Mouse (Mus musculus): ENCODE measurements around the gene Atg4a-ps.

Gene Atg4a-ps

DNA sequence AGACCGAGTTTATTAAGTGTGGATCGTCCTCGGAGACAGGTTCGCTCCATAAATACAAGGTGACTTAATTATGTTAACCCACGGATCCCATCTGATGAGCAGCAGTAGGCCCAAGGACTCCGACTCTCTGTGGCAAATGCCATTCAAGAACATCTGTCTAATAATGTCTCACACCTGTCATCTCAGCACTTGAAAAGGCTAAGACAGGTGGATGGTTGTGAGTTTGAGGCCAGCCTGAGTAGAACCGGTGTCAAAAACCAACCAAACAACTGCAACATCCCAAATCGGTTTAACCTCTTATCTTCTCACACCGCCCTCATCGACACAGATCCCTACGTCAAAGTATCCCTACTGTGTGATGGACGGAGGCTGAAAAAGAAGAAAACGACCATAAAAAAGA, 20.7 kb downstream of the Atg4a-ps start:
- no peak for DNase-seq

DNA sequence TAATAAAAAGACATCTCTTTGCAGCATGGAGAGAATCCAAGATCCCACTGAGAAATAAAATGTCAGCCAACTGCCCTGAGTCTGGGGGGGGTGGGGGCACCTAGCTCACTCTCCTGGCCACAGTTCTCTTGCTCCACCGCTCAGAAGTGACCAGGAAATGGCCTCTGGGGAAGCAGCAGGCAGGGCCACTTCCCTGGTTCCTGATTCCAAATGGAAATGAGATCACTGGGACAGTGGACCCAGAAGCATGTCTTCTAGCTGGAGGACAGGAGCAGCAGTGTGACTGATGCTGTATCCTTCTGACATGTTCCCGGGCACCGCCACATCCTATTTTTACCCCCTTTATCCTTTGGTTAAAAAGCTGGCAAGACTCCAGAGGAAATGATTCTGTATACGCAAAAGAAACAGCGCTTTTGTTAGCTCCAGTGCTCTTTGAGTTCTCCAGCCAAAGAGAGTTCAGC, 21.2 kb downstream of the Atg4a-ps start:
- peak; percentile 58 for DNase-seq

DNA sequence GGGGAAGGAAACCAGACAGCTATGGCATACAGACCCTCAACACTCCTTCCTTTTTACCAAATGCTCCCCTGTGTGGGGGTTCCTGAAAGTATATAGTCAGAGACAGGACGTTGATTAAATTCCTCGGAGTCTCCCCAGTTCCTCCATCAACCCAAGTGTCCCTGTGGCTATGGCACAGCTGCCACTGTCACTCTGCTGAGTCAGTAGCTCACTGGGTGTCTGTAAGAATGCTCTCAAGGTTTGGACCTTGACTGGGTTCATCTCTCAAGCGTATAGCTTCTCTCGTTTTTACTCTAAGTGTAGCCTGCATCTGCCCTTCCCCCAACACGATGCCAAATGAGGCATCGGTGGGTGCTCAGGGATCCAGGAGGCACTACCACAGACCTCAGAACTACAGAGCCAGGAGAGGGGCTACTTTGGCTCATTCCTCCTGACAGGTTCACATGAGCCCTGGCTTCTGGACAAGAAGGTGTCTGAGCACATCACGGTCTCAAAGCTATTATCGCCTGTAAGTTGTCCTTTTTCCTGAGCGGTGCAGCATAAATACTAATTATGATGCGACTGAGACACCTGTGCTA, 21.9 kb downstream of the Atg4a-ps start:
- DNase-seq, result peak; percentile 24

DNA sequence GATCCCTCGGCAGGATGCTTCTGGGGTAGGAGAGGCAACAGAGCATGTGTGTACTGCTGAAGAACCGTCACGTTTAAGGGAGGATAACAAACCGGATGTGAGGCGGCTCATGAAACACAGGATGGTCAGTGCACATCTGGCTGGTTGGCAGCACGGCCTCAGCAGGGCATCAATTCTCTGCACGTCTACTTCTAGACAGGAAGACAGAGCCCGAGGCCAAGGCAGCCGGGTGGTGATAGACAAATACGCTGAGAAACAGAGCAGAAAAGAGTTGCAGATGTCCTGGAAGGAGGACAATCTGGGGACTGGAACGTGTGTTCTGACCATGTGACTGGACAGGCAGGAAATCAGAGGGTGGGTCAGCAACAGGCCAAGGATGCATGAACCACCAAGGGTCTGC, 25.8 kb downstream of the Atg4a-ps start:
- DNase-seq, result no peak

DNA sequence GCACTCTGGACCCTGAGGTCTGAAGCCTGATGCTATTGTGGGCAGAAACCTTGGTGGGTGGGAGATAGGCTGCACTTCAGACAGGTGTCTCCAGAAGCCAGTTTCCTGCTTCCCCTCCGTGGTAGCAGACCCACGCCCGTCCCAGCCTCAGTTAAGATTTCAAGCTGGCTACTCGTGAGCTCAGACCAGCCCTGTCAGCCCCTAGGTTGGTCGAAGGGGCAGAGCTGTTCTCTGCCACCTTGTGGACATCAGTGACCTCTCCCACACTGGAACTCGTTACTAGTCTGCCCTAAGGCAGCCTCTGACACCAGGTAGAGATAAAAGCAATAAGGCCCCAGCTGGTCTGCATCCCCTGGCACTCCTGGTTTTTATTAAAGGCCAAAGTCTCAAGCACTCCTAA, 28.9 kb downstream of the Atg4a-ps start:
- DNase-seq, result no peak

DNA sequence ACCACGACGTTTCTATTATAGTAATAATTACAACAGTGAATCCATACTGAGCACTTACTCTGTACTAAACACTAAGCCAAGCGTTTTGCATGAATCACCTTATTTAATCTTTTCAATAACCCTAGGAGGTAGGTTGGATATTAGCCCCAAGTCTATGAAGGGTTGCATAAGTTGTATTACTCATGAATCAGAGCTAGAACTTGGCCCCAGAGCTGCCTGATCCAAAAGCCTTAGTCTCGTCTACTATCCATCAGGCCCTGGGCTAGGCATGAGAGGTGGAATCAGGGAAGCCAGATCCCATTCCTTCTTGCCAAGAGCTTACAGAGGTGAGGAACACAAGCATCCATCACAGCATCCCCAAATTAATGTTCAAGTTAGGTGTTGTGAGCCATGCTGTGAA, 30.2 kb downstream of the Atg4a-ps start:
- no peak for DNase-seq

DNA sequence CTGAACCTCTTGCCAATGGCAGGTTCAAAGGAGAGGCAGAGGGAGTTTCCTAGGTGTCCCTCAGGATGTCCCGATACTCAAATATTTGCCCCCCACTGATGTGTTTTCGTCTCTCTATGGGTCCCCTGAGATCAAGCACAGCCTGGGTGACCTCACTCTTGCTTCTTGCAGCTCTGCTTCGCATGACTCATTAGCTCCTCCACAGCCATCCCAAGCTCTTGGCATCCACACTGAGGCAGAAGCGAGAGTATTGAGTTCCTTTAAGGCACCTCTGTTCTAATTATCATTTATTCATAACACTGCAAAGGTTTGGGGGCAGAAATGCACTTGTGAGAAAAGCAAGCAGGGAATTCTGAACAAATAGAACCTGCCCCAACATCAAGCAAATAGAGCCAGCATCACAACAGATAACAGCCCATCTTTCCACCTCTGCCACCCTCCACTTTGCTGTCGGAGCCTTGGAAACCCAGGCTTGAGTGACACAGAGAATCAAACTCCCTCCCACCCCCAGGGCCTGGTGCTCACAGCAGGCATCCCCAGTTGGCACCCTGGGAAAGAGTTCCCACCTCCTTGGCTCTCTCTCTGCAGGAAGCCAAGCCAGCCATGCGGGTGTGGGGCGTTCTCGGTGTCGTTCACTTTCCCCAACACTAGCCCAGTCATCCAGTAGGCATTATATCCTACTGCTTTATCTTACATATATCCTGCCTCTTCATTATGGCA, 33.1 kb downstream of the Atg4a-ps start:
- DNase-seq, result no peak

DNA sequence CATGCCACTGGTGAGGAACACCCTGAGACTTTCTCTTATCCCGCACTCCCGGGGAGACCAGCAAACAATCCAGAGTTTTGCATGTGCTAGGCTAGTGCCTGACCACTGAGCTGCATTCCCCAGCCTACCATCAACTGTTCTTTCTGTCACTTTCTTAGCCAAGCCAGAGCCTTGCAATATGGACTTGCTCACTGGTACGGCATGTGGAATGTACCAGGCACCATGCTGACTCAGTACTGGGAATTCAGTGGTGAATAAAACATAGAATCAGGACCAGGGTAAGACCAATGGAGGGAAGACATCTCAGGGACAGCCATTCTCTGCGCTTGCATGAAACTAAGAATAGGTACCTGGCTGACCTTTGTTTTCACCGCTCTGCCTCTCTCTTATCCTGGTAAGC, 35.6 kb downstream of the Atg4a-ps start:
- no peak for DNase-seq

DNA sequence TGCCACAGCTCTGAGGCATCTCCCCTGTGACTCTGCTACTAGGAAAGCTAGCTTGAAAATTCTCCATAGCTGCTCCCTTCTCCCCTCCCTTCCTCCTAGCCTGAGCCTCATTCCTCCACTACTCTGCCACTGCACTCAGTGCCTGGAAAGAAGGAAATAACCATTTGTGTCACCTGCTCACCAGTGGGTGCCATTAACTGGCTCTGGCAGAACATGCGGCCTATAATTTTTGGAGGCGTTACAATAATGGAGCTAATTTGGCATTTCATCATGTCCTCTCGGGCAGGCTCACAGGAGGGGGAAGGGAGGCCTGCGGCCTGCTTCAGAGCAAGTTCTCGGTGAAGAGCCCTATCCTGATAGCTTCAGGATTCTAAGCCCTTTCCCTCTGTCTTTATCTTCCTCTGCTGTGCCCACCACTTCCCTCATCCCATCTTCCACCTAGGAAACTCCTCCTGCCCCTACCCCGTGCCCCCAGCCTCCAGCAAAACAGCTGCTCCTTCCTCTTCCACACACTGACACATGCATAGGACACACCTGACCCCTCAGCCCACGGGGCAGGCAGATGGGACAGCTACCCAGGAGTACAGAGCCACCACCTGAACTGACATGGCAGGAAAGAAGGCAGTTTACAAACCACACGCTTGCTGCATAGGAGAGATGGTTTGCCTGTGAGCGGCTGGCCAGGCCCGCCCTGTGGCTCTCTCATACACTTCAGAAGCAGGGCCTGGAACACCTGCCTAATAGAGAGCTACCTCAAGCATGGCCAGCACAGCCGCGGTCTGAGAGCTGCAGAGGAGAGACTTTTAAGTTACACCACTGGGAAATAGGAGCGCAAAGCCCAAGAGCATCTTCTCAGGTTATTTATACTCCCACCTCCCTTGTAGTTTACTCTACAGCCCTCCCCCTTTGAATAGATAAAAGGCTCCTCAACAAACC, 38.9 kb downstream of the Atg4a-ps start:
- DNase-seq, result peak; percentile 58

DNA sequence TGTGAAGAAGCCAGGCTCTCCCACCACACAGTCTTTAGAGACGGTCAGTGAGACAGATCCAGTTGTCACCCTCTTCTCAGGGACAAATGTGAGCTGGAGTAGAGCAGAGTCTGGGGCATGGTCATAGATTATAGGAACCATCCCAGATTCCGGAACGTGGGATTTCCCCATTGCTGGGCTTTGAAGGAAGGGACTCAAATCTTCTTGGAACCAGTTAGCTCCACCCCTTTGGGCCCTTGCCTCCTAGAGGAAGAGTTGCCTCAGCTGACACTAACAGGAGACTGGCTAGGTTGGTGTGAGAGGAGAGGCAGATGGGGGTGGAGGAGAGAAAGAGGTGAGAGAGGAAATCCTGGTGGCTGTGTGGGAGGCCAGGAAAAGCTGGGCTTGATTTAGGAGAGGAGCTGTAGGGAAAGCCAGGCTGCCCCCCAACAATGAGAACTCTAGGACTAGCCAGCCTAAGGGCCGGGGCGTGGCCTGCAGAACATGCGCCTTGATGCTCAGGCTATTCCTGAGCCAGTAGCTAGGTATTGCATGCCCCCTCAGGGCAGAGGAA, 39.7 kb downstream of the Atg4a-ps start:
- DNase-seq, result no peak

DNA sequence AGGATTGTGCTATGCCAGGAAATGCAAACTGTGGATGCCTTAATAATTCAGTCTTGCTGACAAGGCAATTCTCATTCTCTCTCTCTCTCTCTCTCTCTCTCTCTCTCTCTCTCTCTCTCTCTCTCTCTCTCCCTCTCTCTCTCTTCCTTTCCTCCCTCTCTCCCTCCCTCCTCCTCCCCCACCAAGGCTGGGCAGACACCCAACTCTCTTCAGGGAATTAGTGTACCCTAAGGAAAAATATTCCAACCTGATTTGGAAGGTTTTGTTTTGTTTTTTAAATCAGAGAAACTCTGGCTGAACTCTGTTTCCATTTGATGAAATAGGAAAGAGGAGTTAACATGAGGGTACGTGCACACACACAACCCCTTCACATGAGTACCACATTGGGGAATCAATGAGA, 44.3 kb downstream of the Atg4a-ps start:
- DNase-seq, result no peak

DNA sequence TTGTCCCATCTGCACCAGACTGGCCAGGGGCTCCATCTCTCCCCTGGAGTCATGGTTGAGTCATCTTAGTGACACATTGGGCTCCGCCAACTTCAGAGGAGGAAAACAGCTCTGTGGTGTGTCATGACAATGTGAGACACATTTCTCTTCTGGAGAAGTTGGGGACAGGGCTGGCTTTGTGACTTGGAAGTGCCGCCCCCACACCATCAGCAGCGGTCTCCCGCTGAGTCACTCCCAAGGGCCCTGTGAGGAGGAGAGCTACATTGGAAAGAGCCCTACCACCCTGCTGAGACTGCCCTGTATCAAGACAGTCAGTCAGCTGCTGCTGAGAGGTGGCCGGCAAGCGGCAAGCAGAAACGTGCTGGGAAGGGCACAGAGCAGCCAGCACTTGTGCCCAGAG, 44.9 kb downstream of the Atg4a-ps start:
- DNase-seq, result no peak

DNA sequence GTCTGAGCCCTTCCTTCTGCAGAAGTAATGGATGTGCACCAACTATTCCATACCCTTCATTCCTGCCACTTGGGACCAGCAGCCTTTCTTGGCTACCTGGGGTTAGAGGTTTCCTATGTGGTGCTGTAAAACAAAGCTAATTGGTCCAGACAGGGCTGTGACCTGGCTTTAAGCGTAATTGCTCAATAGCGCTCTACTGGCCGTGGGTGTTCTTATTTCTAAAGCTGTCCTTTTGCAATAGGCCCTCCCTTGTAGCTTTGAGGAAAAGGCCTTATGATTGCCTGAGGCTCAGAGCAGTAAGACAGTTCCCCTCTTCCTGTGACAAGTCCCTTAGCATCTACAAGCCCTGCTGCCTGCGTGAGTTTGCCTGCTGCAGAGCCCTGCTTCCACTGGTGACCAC, 48.3 kb downstream of the Atg4a-ps start:
- DNase-seq, result no peak

DNA sequence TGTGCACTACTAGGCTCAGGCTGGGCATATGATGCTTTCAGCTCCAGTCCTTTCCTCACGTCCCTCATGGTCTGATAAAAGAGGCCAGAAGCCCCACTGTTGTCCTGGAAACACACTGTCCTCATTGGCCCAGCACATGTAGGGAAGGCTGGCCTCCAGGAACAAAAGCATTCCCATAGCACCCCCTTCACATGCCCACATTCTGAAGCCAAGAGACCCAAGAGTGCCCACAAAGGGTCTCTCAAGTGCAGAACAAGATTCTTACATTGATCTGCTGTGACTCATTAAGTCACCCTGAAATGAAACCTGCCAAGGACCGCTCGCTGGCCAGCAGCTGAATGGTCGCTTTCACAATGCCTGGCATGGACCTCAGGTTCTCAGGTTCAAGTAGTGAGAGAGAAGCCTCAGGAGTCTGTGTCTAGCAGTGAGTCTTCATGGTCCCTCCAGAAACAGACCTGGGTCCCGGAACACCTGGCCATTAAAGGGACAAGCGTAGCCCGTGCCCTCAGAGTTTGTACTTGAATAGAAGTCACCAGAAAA, 50.5 kb downstream of the Atg4a-ps start:
- DNase-seq, result no peak

Data from cerebellum, adult 11 months (tissue).